Mouse (Mus musculus) CD4-positive naive resting alpha-beta T cell, adult 57 days (primary cell): ENCODE results near the gene Tpm1. TPM values are rescaled to one million over a fixed set of nuclear protein-coding genes. Genes with fewer than 3 reads are reported as not detected.

Experiments used
- total RNA-seq: library from RNA; stranded (reverse); gene quantifications from one replicate; pipeline ENCODE4 v1.2.4, GENCODE M21; 2023

Gene Tpm1
- total RNA-seq, result 47.2 TPM

DNA sequence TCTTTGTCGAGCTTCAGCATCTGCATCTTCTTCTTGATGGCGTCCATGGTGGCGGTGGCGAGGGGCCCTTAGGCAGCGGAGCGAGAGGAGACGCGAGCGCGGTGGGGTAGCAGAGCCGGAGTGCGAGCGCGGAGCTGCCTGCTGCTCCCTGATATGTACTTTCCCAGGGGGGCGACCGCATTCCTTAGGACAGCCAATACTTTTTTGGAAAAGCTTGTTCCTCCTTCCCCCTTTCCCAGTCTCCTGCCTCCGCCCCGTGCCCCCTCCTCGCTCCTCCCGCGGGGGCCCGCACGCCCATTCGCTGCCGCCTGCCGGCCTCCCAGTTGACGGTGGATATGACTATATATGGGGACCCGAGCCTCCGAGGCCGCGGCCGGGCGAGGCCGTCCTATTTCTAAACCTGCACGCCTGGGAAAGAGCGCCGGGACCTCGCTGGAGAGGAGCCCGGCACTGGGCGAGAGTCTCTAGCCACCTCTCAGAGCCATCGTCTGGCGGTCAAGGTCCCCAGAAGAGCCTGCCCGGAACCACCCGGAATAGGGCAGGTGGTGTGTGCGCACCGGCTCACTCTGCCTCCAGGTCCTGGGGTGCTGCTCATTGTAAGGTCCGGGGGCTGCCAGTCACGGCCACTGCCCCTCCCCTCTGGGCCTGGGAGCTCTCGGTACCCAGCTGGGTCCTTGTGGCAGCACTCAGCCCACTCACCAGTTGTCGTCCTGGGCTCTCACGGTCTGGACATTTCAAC, at the start of gene Tpm1:
Gene Tpm1, minus strand, starts transcription at position 321 of the 739 bp plus-strand sequence.

DNA sequence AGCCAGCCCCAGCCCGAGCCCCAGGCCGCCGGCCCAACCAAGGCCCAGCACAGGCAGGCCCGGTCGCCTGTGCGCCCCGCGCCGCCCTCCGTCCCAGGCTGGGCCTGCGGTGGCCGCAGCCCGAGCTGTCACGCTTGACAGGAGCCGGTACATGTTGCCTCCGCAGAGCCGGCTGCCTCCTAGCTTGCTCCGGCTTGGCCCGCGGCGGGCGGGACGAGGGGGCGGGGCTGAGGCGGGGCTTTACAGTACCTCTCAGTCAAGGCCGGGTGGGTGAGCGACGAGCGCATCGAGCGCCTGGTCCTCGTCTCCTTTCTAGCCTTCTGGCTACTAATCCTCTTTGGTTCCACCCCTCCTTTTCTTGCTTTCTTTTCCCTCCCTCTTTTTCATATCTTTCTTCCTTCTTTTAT, 74.0 kb downstream of the Tpm1 start, which contains the start of gene Lactb:
Gene Lactb, minus strand, starts transcription at position 246 of the 407 bp plus-strand sequence.

Other genes starting within 250 kb of the Tpm1 start
- 1.1 TPM for gene Aph1c, start 214.7 kb downstream of the Tpm1 start, total RNA-seq
- gene Rab8b, start 129.7 kb downstream of the Tpm1 start, total RNA-seq, result 49.6 TPM
- gene Rps27l, start 103.3 kb downstream of the Tpm1 start, total RNA-seq, result 32.8 TPM
- 14.1 TPM for gene Lactb, start 73.9 kb downstream of the Tpm1 start, total RNA-seq